Mouse (Mus musculus) heart, adult 2 months (tissue): ENCODE data around the gene Pcgf1.

Experiments
- CTCF ChIP-seq: fragments of 200-600 bp; IDR thresholded peaks from 2 replicates; pipeline ENCODE4 v1.8.1; 2022; ENCODE audit warnings: antibody characterized with exemption, mild to moderate bottlenecking, moderate library complexity
- EP300 ChIP-seq: fragments of 200-500 bp; IDR thresholded peaks from 2 replicates; pipeline ENCODE4 v1.6.1; 2011; ENCODE audit warnings: low read depth, low read length, control low read depth; ENCODE audit not compliant: insufficient read depth
- POLR2A ChIP-seq: fragments of 200-500 bp; IDR thresholded peaks from 2 replicates; pipeline ENCODE4 v1.6.1; 2011; ENCODE audit warnings: mild to moderate bottlenecking, low read depth, low read length, control low read depth; ENCODE audit not compliant: insufficient read depth

- TF ChIP-seq CTCF, result no peak
- TF ChIP-seq EP300, result no peak
- TF ChIP-seq POLR2A, result no peak
Observed at GRCm38 (mm10) chr6:83125331-83125730, 47.7 kb downstream of the Pcgf1 start, which contains the start of gene Ino80b.
